Mouse (Mus musculus) kidney, embryonic 16.5 days (tissue): Measurements from ENCODE around the gene Lekr1. TPM values are rescaled to one million over a fixed set of nuclear protein-coding genes. Genes with fewer than 3 reads are reported as not detected.

Experiments used
- ATAC-seq: fragments of 200-750 bp; cut with Nextera tagmentation; 2 replicates; pipeline ENCODE4 v1.8.0; 2017; ENCODE audit warnings: moderate TSS enrichment; ENCODE audit not compliant: low FRiP score, low TSS enrichment
- H3K27ac ChIP-seq: fragments of 300-500 bp; sonication (generic); 2 replicates; pipeline ENCODE4 v1.5.1; 2014; ENCODE audit warnings: low read length
- H3K27me3 ChIP-seq: fragments of 300-500 bp; sonication (generic); 2 replicates; pipeline ENCODE4 v1.6.1; 2014; ENCODE audit warnings: low read length, control low read depth, mixed read lengths; ENCODE audit not compliant: insufficient read depth
- H3K36me3 ChIP-seq: fragments of 300-500 bp; sonication (generic); 2 replicates; pipeline ENCODE4 v1.6.1; 2014; ENCODE audit warnings: low read length, control low read depth, mixed read lengths; ENCODE audit not compliant: insufficient read depth
- H3K4me1 ChIP-seq: fragments of 300-500 bp; sonication (generic); 2 replicates; pipeline ENCODE4 v1.6.1; 2014; ENCODE audit warnings: low read length, control low read depth, mixed read lengths; ENCODE audit not compliant: insufficient read depth
- H3K4me2 ChIP-seq: fragments of 300-500 bp; sonication (generic); replicated peaks from 2 replicates; pipeline ENCODE4 v1.6.1; 2014; ENCODE audit warnings: low read depth, low read length
- H3K4me3 ChIP-seq: fragments of 300-500 bp; sonication (generic); 2 replicates; pipeline ENCODE4 v1.5.1; 2014; ENCODE audit warnings: mild to moderate bottlenecking, low read length
- H3K9ac ChIP-seq: fragments of 300-500 bp; sonication (generic); replicated peaks from 2 replicates; pipeline ENCODE4 v1.6.1; 2014; ENCODE audit warnings: low read length
- H3K9me3 ChIP-seq: fragments of 300-500 bp; sonication (generic); 2 replicates; pipeline ENCODE4 v1.6.1; 2016; ENCODE audit warnings: low read length, control low read depth
- WGBS: fragments of 180-500 bp; shearing (Covaris S2); extraction: QIAGEN DNeasy Blood & Tissue Kit; methylation state at CpG from one replicate; pipeline ENCODE4 v1.1.7; 2014; 5-methylcytosine and 5-hydroxymethylcytosine counted together
- polyA plus RNA-seq: library from polyadenylated mRNA; unstranded; fragments of >200 nt; fragmentation: Nextera tagmentation; extraction: Ambion mirVana; gene quantifications from 2 replicates; pipeline ENCODE4 v1.2.1, GENCODE M21; 2015

Gene Lekr1
- polyA plus RNA-seq, 1 experiment from 2014 or later, result 7.7 TPM

GRCm38 (mm10) chr3:65633604-65634003, 32.4 kb upstream of the Lekr1 start:
- H3K27me3 ChIP-seq, result no peaks in the 10 kb centered on the region
- no peak overlapping the region for H3K9ac ChIP-seq
- no peaks in the 10 kb centered on the region for H3K9me3 ChIP-seq
- H3K36me3 ChIP-seq, result no peaks in the 10 kb centered on the region
- no peak for ATAC-seq
- no peak overlapping the region for H3K27ac ChIP-seq
- no peak overlapping the region for H3K4me2 ChIP-seq
- WGBS, result 63% methylated on average over 4 of the region's 4 CpGs
- no peak overlapping the region for H3K4me3 ChIP-seq
- H3K4me1 ChIP-seq, result peaks cover 14% of the 10 kb centered on the region; the same call in 1 of the 2 replicates

DNA sequence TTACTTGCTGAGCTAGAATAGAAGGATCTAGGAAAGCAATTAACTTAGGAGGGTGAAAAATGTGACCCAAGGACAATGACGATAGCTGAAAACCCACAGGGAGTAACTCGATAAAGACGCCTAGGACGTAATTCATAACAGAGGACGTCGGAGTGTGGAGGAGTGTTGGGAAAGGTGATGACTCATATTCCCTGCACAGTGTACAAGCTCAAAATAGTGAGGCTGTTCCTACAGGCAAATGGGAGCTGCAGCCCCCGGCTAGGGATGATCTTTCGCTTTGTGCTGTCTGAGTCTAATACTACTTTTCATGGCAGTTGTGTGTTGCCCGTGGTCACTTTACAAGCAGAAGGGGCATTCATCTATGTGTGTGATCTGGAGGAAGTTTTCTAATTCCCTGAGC, 30.0 kb upstream of the Lekr1 start:
- Histone ChIP-seq H3K27ac (no peak overlapping the region), H3K27me3 (no peaks in the 10 kb centered on the region), H3K9ac (no peak overlapping the region), H3K9me3 (no peaks in the 10 kb centered on the region), H3K4me2 (no peak overlapping the region), H3K4me3 (no peak overlapping the region), H3K36me3 (no peaks in the 10 kb centered on the region), H3K4me1 (peaks cover 14% of the 10 kb centered on the region; the same call in 1 of the 2 replicates)
- no peak for ATAC-seq
- 26% methylated on average over 9 of the region's 9 CpGs for WGBS

GRCm38 (mm10) chr3:65637313-65637712, 28.7 kb upstream of the Lekr1 start:
- Histone ChIP-seq H3K4me2 (no peak overlapping the region), H3K36me3 (no peaks in the 10 kb centered on the region), H3K4me3 (no peak overlapping the region), H3K27ac (no peak overlapping the region), H3K9me3 (no peaks in the 10 kb centered on the region), H3K4me1 (peaks cover 14% of the 10 kb centered on the region; the same call in 1 of the 2 replicates), H3K27me3 (no peaks in the 10 kb centered on the region), H3K9ac (no peak overlapping the region)
- no peak for ATAC-seq
- WGBS, result 43% methylated on average over 7 of the region's 7 CpGs

- Histone ChIP-seq H3K9me3 (no peaks in the 10 kb centered on the region), H3K9ac (no peak overlapping the region), H3K27ac (no peak overlapping the region), H3K4me3 (no peak overlapping the region), H3K4me1 (peaks cover 17% of the 10 kb centered on the region; the same call in 1 of the 2 replicates), H3K27me3 (no peaks in the 10 kb centered on the region), H3K4me2 (no peak overlapping the region), H3K36me3 (no peaks in the 10 kb centered on the region)
- ATAC-seq, result no peak
- WGBS, result 68% methylated on average over 11 of the region's 11 CpGs
Measured at GRCm38 (mm10) chr3:65638896-65639295, 27.1 kb upstream of the Lekr1 start.

DNA sequence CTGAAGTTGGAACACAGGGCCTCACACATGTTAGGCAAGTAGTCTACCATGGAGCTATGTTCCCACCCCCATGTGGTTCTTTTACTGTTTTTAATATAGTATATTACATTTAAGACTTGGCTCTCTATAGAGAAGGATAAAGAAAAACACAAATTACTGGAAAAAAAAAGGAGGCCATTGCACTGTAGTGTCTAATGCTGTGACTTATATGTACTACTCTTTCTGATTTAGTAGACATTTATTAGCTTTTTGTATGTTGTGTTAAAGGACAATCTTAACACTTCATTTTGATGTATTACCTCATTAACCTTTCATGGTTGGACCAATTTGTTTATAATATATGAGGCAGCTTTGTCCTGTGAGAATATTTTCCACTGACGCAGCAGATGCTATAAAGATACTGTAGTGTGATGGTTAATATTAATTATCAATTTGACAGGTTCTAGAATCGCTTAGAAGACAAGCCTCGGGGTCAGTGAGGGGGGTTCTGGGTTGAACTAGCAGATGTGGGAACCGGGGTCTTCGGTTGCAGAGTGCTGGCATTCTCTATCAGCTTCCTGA, 26.5 kb upstream of the Lekr1 start:
- ATAC-seq, result peak; percentile 83
- 37% methylated on average over 5 of the region's 5 CpGs for WGBS

DNA sequence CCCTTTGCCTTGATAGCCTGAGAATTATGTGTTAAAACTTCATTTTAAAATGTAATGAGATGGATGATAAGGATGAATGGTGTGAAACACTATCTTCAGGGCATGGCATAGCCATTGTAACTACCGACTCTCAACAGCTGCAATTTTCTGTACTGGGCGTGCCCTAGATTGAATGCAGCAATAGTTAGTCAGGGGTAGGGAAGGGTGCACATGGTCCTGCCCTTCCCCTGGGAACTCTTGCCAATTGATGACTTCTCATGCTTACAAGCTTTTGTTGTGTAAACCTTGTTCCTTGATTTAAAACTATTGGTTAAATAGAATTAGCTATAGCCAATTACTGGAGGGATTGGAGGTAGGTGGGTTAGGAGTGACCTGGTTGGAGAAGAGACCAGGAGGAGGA, 23.1 kb upstream of the Lekr1 start:
- ATAC-seq, result no peak
- H3K4me3 ChIP-seq, result no peak overlapping the region
- H3K36me3 ChIP-seq, result no peaks in the 10 kb centered on the region
- no peaks in the 10 kb centered on the region for H3K27me3 ChIP-seq
- WGBS, result 79% methylated on average over 2 of the region's 2 CpGs
- no peak overlapping the region for H3K27ac ChIP-seq
- no peaks in the 10 kb centered on the region for H3K9me3 ChIP-seq
- H3K4me1 ChIP-seq, result 0 out of 2 replicates have a peak, but pooled peaks cover 2% of the 10 kb centered on the region
- H3K9ac ChIP-seq, result no peak overlapping the region
- H3K4me2 ChIP-seq, result no peak overlapping the region

More for the DNA sequence above, 26.5 kb upstream of the Lekr1 start:
- no peak overlapping the region for H3K27ac ChIP-seq
- H3K4me1 ChIP-seq, result peaks cover 13% of the 10 kb centered on the region; the same call in 1 of the 2 replicates
- H3K4me2 ChIP-seq, result no peak overlapping the region
- no peak overlapping the region for H3K9ac ChIP-seq
- H3K36me3 ChIP-seq, result no peaks in the 10 kb centered on the region
- no peaks in the 10 kb centered on the region for H3K27me3 ChIP-seq
- no peak overlapping the region for H3K4me3 ChIP-seq
- no peaks in the 10 kb centered on the region for H3K9me3 ChIP-seq

DNA sequence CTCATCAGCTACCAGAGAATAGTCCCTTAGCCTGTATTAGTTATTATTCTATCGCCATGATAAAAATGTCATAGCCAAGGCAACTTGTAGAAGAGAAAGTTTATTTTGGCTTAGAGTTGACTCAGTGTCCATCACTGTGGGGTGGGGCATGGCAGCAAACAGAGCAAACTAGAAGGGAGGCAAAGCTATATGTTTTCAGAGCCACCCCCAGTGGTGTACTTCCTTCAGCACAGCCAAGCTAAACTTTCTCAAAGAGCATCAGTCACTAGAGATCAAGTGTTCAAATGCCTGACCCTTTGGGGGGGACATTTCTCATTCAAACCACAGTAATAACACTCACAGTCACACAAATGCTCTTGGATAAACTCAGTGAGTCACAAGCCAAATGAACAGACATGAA, 22.4 kb upstream of the Lekr1 start:
- ATAC-seq, result no peak
- no peaks in the 10 kb centered on the region for H3K9me3 ChIP-seq
- no peak overlapping the region for H3K9ac ChIP-seq
- H3K4me3 ChIP-seq, result no peak overlapping the region
- 58% methylated on average over 1 of the region's 1 CpGs for WGBS
- 0 out of 2 replicates have a peak, but pooled peaks cover 2% of the 10 kb centered on the region for H3K4me1 ChIP-seq
- H3K36me3 ChIP-seq, result no peaks in the 10 kb centered on the region
- H3K27ac ChIP-seq, result no peak overlapping the region
- no peaks in the 10 kb centered on the region for H3K27me3 ChIP-seq
- H3K4me2 ChIP-seq, result no peak overlapping the region

DNA sequence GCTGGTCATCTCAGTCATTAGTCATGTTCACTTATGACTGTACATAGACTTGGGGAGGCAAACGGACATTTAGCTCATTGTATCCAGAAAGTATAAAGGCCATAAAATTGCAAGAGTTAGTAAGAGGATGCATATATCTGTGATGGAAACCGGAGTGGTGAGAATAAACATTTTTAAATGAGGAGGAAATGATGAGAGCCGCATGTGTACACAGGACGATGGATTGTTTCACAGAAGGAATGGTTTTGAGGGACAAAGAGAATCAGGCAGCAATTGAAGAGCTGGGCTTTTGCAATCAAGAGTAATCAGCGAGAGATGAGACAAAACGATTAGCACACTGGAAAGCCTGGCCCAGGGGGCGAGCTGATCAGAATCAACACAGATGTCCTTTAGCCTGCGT, 18.4 kb upstream of the Lekr1 start:
- H3K4me3 ChIP-seq, result no peak overlapping the region
- H3K27me3 ChIP-seq, result no peaks in the 10 kb centered on the region
- WGBS, result 71% methylated on average over 8 of the region's 8 CpGs
- H3K27ac ChIP-seq, result no peak overlapping the region
- H3K9me3 ChIP-seq, result no peaks in the 10 kb centered on the region
- H3K36me3 ChIP-seq, result no peaks in the 10 kb centered on the region
- no peak overlapping the region for H3K9ac ChIP-seq
- 0 out of 2 replicates have a peak, but pooled peaks cover 7% of the 10 kb centered on the region for H3K4me1 ChIP-seq
- no peak for ATAC-seq
- H3K4me2 ChIP-seq, result no peak overlapping the region

DNA sequence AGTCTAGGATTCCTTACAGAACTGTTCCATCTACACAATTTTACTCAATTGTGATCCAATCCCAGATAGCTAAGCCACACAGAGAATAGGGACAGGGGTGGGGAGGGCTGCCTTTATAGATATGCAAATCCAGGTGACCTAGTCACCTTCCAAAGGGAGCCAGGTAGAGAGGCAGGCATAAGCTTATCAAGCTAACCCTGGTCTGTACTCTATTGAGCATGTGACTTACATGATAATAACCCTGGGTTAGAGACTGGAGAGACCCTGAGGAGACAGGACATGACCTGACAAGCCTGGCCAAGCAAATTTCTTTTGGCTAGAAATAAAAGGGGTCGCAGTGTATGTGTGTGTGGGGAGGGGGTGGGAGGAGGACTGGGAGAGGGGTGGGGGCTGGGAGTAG, 17.1 kb upstream of the Lekr1 start:
- 45% methylated on average over 1 of the region's 1 CpGs for WGBS
- H3K4me1 ChIP-seq, result peaks cover 9% of the 10 kb centered on the region; the same call in 1 of the 2 replicates
- no peak for ATAC-seq

GRCm38 (mm10) chr3:65650156-65650815, 15.7 kb upstream of the Lekr1 start:
- Histone ChIP-seq H3K36me3 (no peaks in the 10 kb centered on the region), H3K9me3 (no peaks in the 10 kb centered on the region), H3K4me2 (no peak overlapping the region), H3K4me3 (no peak overlapping the region), H3K27me3 (no peaks in the 10 kb centered on the region), H3K27ac (no peak overlapping the region), H3K9ac (no peak overlapping the region), H3K4me1 (peaks cover 9% of the 10 kb centered on the region; the same call in 1 of the 2 replicates)
- 17% methylated on average over 7 of the region's 7 CpGs for WGBS
- no peak for ATAC-seq

More for the DNA sequence above, 17.1 kb upstream of the Lekr1 start:
- no peak overlapping the region for H3K9ac ChIP-seq
- no peaks in the 10 kb centered on the region for H3K36me3 ChIP-seq
- no peaks in the 10 kb centered on the region for H3K27me3 ChIP-seq
- no peak overlapping the region for H3K4me2 ChIP-seq
- no peak overlapping the region for H3K27ac ChIP-seq
- H3K4me3 ChIP-seq, result no peak overlapping the region
- no peaks in the 10 kb centered on the region for H3K9me3 ChIP-seq
